Mouse (Mus musculus): ENCODE measurements around the gene Acly.
"Not testable (repeated sequence)": the region's sequence is repeated elsewhere in the genome, so short reads cannot be mapped to it uniquely, and the experiment has no call there.

Acly gene

DNA sequence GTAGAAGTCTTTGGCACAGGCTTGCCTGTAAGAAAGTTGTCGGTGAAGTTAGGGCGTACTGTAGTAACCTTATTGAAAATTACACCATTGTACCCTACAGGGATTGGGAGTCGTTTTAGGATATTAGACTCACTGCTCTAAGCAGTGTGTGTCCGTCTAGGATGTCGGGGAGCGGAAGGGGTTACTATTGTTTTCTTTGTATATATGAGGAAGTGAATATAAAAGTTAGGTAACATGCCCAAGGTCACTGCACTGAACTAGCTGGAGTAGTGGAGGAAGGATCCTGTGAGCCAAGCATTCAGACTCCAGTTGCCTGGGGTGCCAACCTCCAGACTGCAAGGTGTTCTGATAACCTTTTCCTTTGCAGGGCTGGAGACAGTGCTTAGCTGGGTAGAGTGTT, 19.2 kb upstream of the Acly start:
- peak; percentile 93 for DNase-seq (ENCODE audit: extremely low read depth, low read depth, low spot score)

DNA sequence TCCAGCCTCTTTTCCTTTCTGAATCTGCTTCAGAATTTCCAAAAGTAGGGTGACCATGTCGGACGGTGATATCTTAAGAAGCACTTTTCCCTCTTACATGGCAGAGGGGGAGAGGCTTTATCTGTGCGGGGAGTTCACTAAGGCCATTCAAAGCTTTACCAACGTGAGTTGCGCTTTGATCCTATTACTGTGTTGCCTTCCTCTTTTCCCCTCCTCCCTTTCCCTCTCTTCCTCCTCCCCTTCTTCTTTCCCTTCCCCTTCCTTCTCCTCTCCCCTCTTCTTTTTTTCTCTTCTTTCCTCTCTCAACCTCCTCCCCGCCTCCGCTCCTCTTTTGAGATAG, 17.9 kb upstream of the Acly start:
- DNase-seq (ENCODE audit: extremely low read depth, low read depth, low spot score): no peak

DNA sequence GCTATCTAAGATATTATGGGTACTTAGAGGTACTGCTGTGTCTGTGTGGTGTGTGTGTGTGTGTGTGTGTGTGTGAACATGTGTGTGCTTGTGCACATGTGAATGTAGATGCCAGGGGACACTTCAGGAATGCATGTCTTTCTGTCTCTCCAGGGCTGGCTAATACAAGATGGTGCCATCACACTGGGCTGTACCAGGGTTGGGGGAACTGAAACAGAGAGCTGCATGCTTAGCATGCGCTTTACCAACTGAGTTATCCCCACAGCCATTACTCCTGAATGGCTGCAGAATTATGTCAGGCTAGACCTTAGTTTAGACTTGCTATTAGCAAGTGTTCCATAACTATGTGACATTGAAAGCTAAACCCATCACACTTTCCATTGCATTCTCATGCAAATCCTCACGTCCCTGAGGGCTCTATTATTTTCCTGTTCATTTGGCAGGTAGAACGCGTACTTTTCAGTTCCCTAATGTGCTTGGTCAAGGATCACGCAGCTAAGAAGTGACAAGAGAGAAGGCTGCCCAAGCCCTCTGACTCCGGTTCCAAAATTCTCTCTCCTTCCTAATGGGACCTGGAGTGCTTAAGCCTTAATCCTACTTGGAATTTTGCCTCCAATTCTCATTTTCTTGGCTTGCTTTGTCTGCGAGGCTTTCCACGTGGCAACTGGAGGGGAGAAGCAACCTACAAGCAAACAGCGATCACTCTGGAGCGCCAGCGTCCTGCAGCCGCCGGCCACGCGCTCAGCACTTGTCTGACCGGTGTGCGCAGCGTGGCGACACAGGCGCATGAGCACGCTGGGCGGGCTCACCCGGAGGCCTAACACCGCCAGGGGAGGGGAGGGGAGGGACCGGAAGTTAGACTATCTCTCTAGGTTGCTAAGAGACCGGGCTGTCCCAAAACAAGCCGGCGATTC, 17.3 kb upstream of the Acly start, which contains the start of gene Ttc25:
Gene Ttc25, plus strand, starts transcription at position 776 of the 914 bp plus-strand sequence.
- DNase-seq (ENCODE audit: extremely low read depth, low read depth, low spot score): peak; percentile 99

DNA sequence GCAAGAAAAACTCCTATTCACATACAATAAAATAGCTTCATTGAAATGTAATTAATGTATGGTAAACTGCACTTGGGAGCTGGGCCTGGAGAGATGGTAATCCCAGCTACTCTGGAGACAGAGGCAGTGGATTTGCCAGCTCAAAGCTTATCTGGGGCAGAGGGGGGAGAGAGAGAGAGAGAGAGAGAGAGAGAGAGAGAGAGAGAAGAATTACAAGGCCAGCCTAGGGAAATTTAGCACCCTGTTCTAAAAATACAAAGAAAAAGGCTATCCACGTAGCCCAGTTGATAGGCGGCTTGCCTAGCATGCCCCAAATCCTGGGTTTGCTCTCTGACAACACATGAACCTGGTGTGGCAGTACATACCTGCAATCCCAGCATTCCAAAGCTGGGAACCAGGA, 13.8 kb upstream of the Acly start:
- DNase-seq (ENCODE audit: extremely low read depth, low read depth, low spot score): no peak

DNA sequence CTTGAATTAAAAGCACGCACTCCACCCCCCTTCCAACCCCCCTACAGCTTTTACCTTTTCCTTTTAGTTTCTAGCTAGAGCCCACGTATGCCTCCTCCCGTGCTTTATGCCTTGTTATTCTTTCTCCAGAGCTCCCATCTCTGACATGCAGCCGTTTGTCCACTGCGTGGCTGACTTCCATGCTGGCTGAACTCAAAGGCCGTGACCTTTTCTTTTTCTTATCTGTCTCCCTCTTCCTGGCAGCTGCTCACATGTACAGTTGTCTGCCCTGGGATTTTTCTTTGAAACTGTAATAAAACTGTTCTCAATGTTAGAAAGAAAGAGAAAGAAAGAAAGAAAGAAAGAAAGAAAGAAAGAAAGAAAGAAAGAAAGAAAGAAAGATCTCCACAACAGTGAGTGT, 13.2 kb upstream of the Acly start:
- DNase-seq (ENCODE audit: extremely low read depth, low read depth, low spot score): no peak

GRCm38 (mm10) chr11:100536466-100536865, 8.7 kb upstream of the Acly start:
- no peak for DNase-seq (ENCODE audit: extremely low read depth, low read depth, low spot score)

GRCm38 (mm10) chr11:100535996-100536395, 8.2 kb upstream of the Acly start:
- DNase-seq (ENCODE audit: extremely low read depth, low read depth, low spot score): no peak

GRCm38 (mm10) chr11:100534821-100535220, 7.0 kb upstream of the Acly start:
- not testable (repeated sequence) for DNase-seq (ENCODE audit: extremely low read depth, low read depth, low spot score)

DNA sequence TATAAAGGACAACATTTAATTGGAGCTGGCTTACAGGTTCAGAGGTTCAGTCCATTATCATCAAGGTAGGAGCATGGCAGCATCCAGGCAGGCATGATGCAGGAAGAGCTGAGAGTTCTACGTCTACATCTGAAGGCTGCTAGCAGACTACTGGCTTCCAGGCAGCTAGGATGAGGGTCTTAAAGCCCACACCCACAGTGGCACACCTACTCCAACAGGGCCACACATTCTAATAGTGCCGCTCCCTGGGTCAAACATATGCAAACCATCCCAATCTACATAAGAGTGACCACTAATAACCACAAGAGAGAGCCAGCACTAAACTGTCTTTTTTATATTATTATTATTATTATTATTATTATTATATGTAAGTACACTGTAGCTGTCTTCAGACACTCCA, 6.6 kb upstream of the Acly start:
- DNase-seq (ENCODE audit: extremely low read depth, low read depth, low spot score): not testable (repeated sequence)

DNA sequence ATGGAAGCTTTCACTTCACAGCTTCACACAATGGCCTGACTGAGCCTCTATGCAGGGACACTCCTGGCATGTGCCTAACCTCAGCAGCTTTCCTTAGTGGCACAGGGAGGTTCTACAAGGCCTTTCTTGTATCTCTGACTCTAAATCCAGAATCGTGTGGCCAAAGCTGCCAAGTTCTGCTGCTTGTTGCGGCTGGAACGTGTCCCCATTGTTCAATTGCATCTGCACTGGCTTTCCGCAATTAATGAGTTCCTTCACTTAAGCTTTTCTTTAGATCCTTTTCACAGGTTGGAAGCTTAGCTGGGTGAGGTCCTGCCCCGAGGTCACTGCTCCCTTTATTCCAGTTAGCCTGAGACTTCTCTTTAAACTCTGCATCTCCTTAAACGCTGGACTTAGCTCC, 6.1 kb upstream of the Acly start:
- no peak for DNase-seq (ENCODE audit: extremely low read depth, low read depth, low spot score)

- no peak for DNase-seq (ENCODE audit: extremely low read depth, low read depth, low spot score)
These were observed 770 bp upstream of the Acly start for GRCm38 (mm10) chr11:100528375-100529165.

- no peak for DNase-seq (ENCODE audit: extremely low read depth, low read depth, low spot score)
These were observed 738 bp downstream of the Acly start for GRCm38 (mm10) chr11:100527066-100527457.

DNA sequence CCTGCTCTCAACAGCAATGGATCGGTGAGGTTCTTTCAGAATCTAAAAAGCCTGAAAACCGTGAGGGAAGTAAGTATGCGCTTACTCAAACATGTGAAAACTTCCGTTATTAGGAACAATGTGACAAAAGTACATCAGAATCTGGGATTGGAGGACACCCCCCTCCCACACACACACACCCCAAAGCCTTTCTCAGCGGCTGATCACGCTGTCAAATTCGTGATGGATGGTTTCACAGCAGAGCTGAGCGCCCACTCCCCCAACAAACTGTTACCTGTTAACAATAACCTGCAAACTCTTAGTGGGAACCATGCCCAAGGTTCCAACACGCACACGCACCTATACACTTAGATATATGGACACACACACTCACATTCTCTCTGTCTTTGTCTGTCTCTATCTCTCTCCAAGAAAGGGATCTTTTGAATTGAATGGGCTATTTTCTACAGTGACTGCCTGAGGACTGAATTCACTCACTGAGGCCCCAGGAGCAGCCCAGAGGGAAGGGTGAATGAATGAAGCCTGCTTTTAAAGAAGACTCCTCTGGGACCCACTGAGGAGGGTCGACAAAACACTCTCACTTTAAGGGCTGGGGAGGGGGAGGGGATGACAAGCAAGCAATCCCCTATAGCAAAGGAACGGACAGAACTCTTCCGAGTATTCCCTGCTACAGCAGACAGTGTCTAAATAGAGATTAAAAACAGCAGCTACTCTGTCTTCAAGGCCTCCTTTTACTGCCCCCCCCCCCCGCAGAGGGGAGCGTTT, 1.6 kb downstream of the Acly start:
- DNase-seq (ENCODE audit: extremely low read depth, low read depth, low spot score): no peak

DNA sequence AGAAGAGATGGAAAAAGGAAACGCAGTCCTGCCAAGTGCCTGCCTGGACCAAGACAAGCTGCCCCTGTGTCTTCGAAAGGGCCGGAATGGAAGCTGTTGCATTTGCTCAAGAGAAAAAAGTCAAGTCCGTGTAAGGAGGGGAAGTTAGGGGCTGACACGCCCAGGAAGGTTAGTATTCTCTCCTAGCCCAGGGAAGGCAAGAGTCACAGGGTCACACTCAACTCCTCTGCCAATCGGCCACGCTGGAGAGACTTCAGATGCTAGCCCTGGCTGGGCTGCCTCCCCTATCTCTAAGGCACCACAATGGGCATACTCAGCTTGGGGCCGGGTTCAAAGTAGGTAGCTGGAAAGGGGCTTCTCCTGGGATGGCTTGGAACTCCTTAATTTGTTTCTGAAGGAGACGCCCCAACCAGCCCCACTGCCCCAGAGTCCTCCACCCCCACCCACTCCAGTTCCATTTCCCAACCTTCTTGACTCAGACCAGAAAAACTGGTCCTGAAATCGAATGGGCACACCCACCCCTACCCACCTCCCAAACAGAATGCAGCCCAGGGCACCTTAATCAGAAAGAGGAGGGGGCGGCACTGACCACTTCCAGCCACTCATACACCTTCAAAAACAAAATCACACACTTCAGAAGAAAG, 2.7 kb downstream of the Acly start:
- DNase-seq (ENCODE audit: extremely low read depth, low read depth, low spot score): no peak

DNA sequence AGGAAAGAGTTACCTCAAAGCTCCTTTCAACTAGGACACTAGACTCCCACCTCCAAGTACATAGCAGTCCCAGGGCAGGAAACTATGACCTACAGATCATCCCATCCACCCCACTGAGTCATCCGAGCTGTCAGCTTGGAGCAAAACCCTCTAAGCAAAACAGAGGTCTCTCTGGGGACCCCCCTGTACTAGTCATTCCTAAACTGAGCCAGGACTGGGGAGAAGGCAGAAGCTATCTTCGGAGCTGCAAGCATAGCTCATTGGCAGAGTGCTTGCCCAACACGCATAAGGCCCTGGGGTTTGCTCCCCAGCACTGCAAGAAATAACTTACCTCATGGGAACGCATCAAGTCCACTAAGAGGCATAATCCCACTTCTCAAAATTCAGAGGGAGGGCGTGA, 3.4 kb downstream of the Acly start:
- DNase-seq (ENCODE audit: extremely low read depth, low read depth, low spot score): no peak

DNA sequence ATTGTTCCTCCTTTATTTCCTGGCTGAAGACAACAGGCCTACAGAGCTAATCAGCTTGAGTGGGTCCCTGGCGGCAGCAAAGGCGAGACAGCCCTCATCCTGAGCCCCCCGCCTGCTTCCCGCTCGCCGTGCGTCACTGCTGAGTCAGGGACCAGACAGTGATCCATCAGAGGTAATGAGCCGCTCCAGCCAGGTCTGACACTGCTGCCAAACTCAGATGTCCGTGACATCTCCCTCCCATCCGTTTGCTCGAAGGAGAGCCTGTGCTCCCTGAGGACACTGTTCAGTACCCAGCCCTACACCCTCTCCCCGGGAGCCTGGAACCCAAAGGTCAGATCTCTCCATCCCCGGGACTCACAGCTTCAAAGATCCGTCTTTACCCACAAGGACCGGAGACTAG, 7.0 kb downstream of the Acly start:
- DNase-seq (ENCODE audit: extremely low read depth, low read depth, low spot score): no peak

GRCm38 (mm10) chr11:100519188-100519587, 8.6 kb downstream of the Acly start:
- no peak for DNase-seq (ENCODE audit: extremely low read depth, low read depth, low spot score)

DNA sequence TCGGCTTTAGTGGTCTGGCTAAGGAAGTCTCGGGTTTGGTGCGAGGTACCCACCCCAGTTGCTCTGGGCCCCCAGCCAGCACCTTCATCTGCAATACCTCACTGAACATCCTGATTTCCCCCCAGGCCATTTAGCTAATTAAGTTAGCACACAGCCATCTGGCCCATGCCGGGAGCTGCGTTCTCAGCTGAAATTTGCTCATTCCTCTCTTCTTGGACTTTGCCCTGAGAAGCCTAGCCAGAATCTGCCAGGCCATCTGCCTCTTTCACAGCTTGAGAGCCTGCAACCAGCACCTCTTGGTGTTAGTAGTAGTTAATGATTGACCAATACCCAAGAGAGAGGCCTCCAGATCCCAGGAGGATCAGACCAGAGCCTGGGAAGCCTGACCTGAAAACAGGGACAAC, 9.6 kb downstream of the Acly start:
- DNase-seq (ENCODE audit: extremely low read depth, low read depth, low spot score): no peak

- DNase-seq (ENCODE audit: extremely low read depth, low read depth, low spot score): no peak
These were observed 11.5 kb downstream of the Acly start for GRCm38 (mm10) chr11:100516291-100516690.

DNA sequence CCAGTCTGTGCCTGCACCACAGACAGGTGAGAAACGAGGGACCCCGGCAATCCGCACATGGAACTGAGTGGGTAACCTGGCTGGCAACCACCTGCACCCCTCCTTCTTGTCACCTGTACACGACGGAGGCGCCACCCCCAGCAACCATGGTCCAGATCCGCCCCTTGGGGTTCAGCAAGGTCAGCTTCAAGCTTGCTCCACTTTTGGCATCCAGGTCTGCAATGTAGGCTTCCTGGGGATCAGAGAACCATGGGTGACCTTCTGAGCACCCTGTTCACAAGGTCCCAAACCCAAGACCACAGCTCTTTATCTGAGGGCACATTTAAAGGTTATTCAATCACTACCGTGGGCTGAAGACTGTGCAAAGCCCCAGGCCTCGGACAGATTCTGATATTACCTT, 12.0 kb downstream of the Acly start:
- no peak for DNase-seq (ENCODE audit: extremely low read depth, low read depth, low spot score)

GRCm38 (mm10) chr11:100515061-100515460, 12.7 kb downstream of the Acly start:
- no peak for DNase-seq (ENCODE audit: extremely low read depth, low read depth, low spot score)
